Comparison of ENCODE assay signal across 8 mouse cellular contexts in the genomic region with DNA sequence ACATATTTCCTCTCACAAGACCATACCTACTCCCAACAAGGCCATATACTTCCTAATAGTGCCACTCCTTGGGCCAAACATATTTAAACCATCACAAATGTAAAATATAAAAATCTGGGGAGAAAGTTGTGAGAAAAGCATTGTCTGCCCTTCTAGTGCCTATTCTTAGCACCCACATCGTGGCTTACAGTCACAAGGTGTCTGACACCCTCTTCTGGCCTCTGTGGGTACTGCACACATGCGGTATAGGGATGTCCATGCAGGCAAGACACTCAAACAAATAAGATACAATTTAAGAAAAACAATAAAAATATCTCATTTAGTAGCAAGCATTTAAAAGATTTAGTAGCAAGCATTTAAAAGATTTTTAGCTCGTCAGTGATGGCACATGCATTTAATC. TPM values are rescaled to one million over a fixed set of nuclear protein-coding genes. Genes with fewer than 3 reads are reported as not detected.
DNase-seq lines count a peak whose midpoint lies in the region; ATAC-seq lines count a peak whose summit lies in the region.

No protein-coding gene starts in this region.

- H3K4me1 ChIP-seq in liver, embryonic 16.5 days (ENCODE audit: control insufficient read depth, low read depth, low read length), result no peaks in the 10 kb centered on the region; the same call in 1 of the 2 replicates

- H3K9me3 ChIP-seq in liver, embryonic 16.5 days (replicated peaks; ENCODE audit: control insufficient read depth, low read length), result no peaks in the 10 kb centered on the region

- no peaks in the 10 kb centered on the region for H3K27me3 ChIP-seq in liver, embryonic 16.5 days (ENCODE audit: control insufficient read depth, insufficient read depth, low read depth, low read length)

- H3K36me3 ChIP-seq in liver, embryonic 16.5 days (ENCODE audit: control insufficient read depth, insufficient read depth), result peaks cover 39% of the 10 kb centered on the region

- 31% methylated on average over 3 of the region's 3 CpGs for WGBS in liver, embryonic 16.5 days (ENCODE audit: insufficient replicate concordance)

- no peak overlapping the region for H3K9ac ChIP-seq in liver, embryonic 16.5 days (ENCODE audit: low read depth, low read length)

- H3K27ac ChIP-seq in liver, embryonic 16.5 days (ENCODE audit: low read length), result no peak overlapping the region

- no peak overlapping the region for H3K4me3 ChIP-seq in liver, embryonic 16.5 days (ENCODE audit: low read depth, low read length)

- peak; percentile 69 to 80 for DNase-seq in CD8-positive naive resting alpha-beta T cell, adult 2 months (ENCODE audit: low read depth in 2 of 2, low spot score in 2 of 2)
- DNase-seq in ZHBTc4 (ENCODE audit: low read depth, low spot score), result peak; percentile 82
- peak; percentile 66 to 84 for DNase-seq in cerebellum, postnatal 25 days
- peak; percentile 88 for DNase-seq in gastrocnemius, postnatal 10 days
- DNase-seq in kidney, postnatal 14 days, result peak; percentile 82
- peak; percentile 53 for DNase-seq in right cerebral cortex, adult 18-20 months
- DNase-seq in urinary bladder, adult 2 months (ENCODE audit: low spot score), result peak; percentile 56

- no peak overlapping the region for H3K4me2 ChIP-seq in liver, embryonic 16.5 days (ENCODE audit: low read depth, low read length)

- peak; percentile 74 for ATAC-seq in liver, embryonic 16.5 days (ENCODE audit: low read depth)

RNA-seq across cellular contexts. Expression of a gene that starts 23.8 kb away (rescaled TPM):
- total RNA-seq in gastrocnemius, postnatal 10 days (2021), result 100 to 1,000 TPM; 323 to 357 TPM
- 66.5 and 71.7 TPM in 2 replicates for polyA plus RNA-seq in liver, embryonic 16.5 days (2015; fragmentation: Nextera tagmentation; extraction: Ambion mirVana)
- polyA plus RNA-seq in urinary bladder, adult 2 months (2012; rRNA removed), result 398 and 501 TPM in 2 replicates
